Mouse (Mus musculus): ENCODE data around the gene Coa6. TPM values are rescaled to one million over a fixed set of nuclear protein-coding genes. Genes with fewer than 3 reads are reported as not detected.

Coa6 gene
- polyA plus RNA-seq, 1 experiment from 2014 or later = 44.0 TPM

Other genes with a start within 250 kb of the Coa6 start
- gene Slc35f3, start 124.0 kb upstream of the Coa6 start, polyA plus RNA-seq (2015; fragmentation: Nextera tagmentation; extraction: Ambion mirVana) = 1.0 and 1.2 TPM in 2 replicates
- 1.8 TPM in 2 replicates for gene Tarbp1, start 52.5 kb downstream of the Coa6 start, polyA plus RNA-seq (2015; fragmentation: Nextera tagmentation; extraction: Ambion mirVana)
- gene Irf2bp2, start 171.5 kb downstream of the Coa6 start, polyA plus RNA-seq (2015; fragmentation: Nextera tagmentation; extraction: Ambion mirVana) = 10.1 and 10.7 TPM in 2 replicates

All from forebrain, embryonic 16.5 days (tissue).